Mouse (Mus musculus): ENCODE data around the gene Prom1.
A peak's percentile ranks its signal among the peaks of the same experiment; 100 is the strongest.

The Prom1 gene

DNA sequence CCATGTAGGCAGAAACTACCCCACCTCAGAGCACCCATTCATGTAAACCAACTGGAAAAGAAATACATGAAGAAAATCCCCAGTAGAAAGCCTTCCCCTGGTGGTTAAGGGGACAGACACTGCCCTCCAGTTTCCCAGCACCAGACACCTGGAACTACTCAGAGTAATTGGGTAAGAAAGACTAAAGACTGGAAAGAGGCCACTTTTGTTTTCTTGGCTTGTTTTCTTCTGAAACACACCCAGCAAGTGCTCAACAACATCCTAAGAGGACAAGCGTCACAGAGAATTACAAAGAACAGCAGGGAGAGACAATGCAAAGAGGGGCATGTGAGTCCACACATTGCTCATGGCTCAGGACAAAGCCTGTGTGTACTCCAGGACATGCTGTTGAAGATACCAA, 20.7 kb downstream of the Prom1 start:
- DNase-seq (ENCODE audit: low spot score in 2 of 2) = no peak

DNA sequence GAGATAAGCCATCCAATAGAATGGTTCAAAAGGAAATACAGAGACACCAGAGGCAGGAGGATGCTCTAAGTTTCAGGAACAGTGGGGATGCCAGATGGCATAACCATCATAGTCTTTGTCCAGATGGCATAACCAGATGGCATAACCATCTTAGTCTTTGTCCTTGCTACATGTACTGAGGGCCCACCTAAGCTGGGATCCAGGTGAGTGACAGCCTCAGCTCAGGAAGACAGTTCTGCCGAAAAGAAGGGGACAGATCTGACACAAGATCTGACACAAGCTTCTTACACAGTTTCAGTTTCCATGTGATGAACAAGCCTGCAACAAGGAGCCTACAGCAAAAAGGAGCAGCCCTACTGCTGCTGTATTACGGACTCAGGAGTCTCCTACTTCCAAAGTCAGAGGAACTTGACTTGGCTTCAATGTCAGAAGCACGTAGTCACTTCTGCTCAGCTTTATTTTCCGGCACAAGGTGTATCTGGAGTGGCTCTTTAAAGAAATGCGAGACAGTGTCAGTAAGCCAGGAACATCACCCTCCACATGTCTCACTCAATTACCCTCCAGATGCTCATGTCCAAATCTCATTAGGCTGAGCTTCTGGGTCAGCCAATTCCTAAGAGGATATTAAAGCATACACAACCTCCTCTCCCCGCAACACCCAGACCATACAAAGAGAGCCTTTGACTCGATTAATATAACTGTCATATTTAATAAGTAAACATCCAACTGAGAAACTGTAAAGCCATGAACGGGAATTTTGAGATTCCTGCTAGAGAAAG, 21.4 kb downstream of the Prom1 start:
- DNase-seq (ENCODE audit: low spot score in 2 of 2) = no peak

DNA sequence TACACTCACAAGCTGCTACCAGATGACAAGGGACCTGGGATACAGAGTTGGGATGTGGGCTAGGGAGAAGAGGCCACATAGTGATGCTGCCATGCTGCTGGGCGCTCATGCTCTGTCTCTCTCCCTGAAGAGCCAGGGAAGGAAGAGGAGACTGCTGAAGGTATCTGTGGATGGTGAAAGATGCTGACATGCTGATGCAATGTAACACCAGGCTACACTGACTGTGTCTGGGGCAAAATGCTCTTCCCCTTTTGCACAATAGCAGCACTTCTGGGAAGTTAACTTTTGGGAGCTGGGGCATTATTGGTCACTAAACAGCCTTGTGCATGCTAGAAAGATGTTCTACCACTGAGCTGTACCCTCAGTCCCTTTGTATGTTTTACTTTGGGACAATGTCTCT, 26.4 kb downstream of the Prom1 start:
- DNase-seq (ENCODE audit: low spot score in 2 of 2) = no peak

DNA sequence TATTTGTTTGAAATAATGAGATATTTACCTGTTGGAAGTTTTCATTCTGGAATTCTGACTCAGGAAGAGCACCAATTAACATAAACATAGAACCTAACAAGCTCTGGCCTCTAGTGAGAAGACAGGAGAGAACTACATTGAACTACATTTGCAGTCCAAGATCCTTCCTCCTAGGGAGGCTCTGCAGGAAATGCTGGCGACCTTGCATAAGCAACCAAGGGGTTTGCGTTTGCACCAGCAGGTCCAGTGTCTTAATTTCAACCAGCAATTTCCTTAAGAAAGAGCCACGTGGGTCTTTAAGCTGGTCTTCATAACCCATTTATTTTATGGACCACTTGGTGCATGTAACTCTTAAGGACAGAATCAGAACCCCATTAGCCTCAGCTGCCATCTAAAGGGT, 28.2 kb downstream of the Prom1 start:
- no peak for DNase-seq (ENCODE audit: low spot score in 2 of 2)

DNA sequence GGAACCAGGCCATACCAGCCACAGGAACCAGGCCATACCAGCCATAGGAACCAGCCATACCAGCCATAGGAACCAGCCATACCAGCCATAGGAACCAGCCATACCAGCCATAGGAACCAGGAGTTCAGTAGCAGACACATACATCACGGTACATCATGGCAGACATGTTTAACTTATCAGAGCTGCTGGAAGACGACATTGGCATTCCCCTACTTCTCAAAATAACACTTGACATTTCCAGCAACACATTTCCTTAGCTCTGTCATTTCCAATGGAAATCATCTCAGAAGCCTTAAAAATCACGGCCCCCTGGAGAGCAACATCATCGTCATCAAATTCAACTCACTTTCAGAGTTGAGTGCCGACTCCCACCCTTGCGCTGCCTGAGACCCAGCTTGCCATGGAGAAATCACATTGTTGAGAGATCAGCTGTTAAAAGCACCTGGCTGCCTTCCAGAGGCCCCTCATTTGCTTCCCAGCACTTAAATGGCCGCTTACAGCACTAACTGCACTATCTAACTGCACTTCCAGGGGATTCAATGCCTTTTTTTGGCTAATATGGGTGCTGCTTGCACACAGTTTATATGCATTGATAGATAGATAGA, 31.2 kb downstream of the Prom1 start:
- DNase-seq (ENCODE audit: low spot score in 2 of 2) = no peak

DNA sequence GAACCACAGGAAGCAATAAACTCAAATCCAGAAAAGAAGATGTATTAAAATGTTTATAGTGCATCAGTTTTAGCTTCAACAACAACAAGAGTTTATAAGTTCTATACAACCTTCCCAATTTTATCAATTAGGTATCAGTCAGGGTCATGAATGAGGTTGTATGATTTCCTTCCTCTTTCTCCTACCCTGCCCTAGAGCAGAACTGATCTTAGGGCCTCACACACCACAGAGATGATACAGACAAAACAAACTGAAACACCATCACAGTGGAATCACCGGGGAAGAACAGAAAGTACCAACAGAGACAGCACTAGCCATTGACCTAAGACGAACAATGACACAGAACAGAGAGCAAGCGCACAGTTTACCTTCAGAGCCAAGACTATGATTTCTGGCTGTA, 43.6 kb downstream of the Prom1 start:
- no peak for DNase-seq (ENCODE audit: low spot score in 2 of 2)

DNA sequence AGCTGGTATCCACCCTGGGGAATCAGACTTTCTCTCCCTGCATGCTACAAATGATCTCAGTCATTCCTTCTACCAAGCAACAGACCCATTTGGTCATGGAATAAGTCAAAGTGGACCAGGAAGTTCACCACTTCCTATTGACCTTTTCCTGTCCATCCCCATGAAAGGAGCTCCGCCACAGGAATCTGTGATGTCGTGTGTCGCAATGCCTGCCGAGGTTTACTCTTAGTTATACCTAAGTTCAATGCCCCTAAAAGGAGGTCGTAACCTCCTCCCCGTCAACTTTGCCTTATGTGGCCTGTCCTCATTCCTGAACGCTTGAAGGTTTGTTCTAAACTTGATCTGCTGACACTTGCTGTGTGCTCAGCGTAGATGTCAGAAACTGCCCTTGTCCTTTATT, 51.6 kb downstream of the Prom1 start:
- DNase-seq (ENCODE audit: low spot score in 2 of 2) = no peak

DNA sequence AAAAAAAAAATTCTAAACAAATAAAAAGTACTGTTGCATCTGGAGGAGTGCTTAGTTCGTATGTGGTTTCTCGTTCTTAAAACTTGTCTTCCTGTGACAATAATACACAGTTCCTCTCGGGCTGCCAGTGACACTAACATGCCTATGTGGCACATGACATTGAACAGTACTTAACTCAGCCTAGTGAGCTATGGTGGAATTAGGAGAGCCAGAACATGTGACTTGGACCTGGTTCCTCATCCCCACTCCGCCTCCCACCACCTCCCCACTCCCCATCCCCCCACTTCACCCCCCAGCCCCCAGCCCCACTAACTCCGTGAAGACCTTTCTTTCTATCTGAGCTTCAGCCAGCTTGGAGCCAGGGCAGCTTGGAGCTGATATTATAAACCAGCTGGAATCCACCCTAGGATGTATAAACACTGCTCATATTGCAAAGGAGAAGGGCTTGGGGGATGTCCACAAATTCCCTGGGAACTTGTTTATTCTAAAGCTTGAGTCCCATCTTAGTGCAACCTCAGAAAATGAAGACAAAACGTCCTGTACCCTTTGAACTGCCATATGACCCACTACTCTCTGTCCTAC, 52.3 kb downstream of the Prom1 start:
- DNase-seq (ENCODE audit: low spot score in 2 of 2) = no peak

DNA sequence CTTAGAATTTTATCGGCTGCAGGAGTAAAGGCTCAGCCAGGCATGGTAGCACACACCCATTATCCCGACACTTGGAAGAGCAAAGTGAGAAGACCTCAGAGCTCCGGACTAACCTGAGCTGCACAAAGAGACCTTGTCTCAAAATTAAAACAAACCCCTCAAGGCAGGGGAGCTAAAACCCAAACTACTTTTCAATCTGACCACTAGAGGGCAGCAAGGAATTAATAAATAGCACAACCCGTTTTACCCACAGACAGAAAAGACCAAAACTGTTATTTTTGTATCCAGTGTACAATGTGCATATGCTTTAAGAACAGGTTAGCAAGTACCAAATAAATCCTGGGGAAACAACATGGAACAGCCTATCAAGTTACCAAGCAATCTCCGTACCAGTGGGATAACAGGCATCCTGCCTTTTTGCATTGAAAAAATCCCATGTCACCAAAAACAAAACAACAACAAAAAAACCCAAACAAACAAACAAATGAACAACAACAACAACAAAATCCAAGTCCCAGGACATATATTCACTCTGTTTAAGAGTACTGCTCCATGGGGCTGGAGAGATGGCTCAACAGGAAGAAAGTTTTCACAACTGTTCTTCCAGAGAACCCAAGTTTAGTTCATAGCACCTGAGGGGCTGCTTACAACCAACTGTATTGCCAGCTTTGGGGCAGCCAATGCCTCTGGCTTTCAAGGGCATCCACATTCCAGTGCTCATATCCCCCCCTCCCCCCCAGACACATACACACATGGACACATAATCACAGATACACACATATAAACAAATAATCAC, 53.1 kb downstream of the Prom1 start:
- no peak for DNase-seq (ENCODE audit: low spot score in 2 of 2)

DNA sequence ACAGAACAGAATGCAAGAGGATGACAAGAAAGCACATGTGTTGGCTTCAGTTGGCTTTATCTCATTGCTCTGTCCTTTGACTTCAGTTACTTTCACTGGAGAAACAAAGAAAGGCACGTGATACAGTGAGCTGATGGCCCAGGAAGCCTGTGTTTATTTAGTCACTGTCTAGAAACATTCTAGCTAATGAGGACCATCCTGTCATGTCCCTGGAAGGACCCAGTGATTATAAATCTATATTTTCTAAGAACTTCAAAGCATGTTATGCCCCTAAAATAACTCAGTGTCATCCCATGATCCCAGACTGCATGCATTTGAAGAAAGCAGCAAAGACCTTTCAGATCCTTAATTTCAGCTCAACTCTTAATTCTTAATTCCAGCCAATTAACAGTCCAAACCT, 60.1 kb downstream of the Prom1 start:
- DNase-seq (ENCODE audit: low spot score in 2 of 2) = no peak

DNA sequence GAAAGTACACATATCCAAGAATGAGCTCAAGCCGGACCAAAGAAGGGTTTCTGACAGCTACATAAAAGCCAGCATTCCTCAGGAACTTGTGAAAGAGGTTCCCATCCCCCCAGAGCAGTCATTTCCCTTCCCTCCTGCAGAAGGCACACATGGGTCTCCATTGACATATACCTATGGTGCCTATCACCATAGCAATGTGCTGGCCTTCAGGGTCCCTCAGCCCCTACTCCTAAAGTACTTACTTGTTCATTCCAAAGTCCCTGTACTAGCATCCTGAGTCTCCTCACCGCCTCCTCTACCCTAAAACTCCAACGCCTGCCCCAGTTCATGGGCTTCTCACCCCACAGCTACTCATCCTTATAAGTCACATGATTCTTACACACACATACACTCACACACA, 60.8 kb downstream of the Prom1 start:
- DNase-seq (ENCODE audit: low spot score in 2 of 2) = no peak

DNA sequence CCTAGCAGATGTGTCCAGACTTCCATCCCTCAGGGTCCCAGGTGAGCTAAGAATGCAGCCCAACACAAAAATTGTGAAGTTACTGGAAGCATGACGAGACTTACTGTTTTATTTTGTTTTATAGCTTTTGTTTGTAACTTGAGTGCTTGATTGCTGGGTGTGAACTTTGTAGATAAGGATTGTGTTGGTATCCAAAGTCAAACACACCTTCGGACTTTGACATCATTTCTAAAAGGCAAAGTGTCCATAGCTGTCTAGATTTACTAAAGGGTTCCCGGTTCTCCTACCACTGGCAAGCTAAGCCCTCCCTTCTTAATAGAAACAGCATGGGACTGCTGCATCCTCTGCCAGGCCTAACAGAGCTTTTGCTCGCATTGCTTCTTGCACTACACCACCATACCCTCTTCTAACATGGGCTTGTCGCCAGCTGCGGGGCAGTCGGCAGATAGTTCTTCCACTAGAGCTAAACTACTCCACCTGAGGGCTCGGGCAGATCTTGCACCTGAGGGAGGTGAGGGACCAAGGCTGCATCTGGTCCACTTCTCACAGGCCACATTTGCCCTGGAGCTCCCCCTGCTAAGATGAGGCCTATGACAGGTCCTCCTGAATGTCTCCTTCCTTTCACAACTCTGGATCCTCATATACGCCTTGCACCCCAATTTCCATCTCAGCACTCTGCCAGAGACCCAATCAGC, 103.4 kb downstream of the Prom1 start:
- DNase-seq (ENCODE audit: low spot score in 2 of 2) = no peak

DNA sequence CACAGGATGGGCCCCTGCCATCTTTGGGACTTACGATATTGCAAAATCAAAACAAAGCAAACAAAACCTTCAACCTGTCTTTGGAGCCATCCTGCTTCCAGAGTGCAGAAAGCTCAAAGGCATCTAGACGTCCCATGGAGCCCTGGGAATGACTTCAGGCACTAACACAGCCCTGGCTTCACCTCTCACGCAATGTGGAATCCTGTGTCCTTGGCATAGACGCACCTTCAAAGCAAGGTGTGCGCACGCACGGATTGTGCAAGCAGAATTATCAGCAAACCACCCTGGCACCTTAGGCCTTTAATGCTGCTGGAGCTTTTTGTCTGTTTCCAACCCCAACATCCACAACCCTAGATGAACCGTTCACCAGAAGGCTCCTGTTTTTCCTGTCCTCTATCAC, 104.2 kb downstream of the Prom1 start:
- DNase-seq (ENCODE audit: low spot score in 2 of 2) = no peak

DNA sequence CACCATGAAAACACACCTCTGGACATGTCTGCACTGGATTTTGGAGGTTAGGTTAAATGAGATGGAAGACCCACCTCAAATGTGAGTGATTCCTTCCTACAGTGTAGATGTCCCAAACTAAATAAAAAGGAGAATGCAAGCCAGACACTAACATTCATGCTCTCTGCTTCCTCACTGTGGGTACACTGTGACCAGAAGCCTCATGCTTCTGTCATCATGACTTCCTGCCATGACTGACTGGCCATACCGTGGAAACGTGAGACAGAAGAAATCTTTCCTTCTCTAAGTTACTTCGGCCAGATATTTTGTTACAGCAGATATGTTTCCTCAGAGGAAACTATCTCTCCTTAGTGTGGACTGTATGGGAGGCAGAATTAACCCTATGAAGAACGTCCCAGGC, 105.7 kb downstream of the Prom1 start:
- DNase-seq (ENCODE audit: low spot score in 2 of 2) = no peak

DNA sequence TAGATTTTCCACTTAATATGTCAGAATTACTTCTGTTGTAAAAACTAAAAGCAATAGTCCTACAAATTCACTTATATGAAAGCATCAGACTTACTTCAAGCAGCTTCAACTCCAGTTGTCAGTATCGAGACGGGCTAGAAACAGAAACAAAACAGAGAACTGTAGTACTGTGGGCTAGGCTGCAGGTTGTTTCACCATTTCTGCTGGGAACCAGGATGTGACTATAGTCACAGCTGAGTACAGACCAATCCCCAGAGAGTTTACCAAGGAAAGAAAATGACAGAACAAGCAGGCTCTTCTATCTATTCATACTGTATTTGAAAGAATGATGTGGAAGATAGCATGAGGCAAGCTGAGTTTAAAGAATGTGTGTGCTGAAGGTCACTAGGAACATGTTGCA, 106.9 kb downstream of the Prom1 start:
- DNase-seq (ENCODE audit: low spot score in 2 of 2) = no peak

DNA sequence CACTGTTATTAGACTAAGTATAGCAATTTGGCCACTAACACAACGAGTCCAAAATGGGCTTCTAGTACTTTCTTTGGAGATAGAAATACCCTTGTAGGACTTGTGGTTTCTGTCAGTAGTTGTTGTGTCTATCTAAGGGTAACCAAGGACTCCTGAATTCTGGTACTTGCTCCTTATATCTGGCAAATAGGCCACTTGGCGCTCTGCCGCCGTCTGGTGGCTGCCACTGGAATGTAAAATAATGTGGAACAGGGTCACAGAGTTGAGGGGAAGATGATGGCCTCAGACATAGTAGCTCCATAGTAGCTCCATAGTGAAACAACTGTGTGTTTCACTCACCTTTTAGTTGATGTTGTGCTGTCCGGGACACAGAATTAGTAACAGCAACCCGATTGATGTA, 111.5 kb downstream of the Prom1 start:
- DNase-seq (ENCODE audit: low spot score in 2 of 2) = peak in 1 of 2 experiments; percentile 33

DNA sequence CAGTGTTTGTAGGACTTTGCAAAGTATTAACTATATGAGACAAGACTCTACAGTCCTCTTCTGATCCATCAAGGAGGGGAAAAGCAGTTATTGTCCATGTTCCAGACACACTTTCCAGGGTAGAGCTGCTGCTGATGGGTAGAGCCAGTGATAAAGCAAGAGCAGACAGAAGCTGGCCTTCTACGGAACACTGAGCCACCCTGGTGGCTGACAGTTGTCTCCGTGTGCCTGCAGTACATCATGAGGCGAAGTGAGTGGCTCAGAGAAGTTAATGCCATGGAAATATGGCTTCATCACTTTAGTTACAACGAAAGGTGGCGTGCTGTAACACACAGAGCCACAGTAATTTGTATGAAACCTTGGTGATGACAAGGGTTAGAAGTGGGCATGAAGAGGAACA, 112.8 kb downstream of the Prom1 start:
- DNase-seq (ENCODE audit: low spot score in 2 of 2) = no peak

DNA sequence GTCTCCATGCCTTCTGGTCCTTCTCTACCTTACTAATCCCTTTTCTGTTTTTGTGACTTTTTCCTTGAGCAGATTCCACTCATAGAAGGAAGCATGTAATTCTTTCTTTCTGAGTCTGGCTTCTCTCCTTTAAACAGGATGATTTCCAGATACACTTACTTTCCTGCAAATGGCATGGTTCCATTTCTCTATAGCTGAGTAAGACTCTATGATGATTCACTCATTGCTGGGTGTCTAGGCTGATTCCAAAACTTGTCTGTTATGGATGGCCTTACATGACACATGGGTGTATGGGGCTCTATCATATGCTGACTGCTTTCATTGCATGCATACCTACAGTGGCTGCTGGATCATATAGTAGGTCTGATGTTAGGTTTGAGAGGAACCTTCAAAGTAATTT, 115.6 kb downstream of the Prom1 start:
- no peak for DNase-seq (ENCODE audit: low spot score in 2 of 2)

DNA sequence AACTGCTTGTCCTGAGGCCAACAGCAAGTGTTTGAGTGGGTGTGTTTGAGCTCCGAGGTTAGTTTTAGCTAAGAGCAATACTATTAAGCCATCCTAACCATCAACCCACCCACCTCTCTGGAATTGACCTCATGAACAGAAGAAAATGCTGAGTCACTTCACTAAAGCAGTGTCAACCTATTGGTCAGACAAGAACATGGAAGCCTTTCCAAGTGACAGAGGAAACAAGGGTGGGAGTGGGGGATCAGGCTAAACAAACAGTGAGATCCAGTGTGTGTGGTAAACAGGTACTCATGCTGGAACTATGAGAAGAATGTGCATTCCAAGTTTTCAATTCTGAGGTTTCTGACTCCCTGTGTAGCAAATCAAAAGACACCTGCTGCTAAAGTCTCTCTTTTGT, 118.9 kb downstream of the Prom1 start:
- no peak for DNase-seq (ENCODE audit: low spot score in 2 of 2)

DNA sequence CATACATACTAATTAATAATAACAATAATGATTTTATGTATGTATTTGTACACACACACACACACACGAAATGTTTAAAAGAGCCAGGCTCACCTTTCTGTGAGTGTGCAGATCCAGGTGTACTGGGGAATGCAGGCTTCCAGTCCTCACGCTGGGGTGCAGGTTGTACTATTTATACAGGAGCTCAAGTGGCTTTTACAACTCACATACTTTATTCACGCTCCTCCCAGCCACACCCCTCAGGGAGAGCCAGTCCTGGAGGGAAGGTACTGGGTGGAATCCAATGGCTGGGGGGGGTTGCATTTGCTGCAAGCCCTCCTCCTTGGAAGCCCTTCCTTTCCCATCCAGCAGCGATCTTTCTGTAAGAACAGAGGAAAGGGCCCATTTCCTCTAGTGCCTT, 120.2 kb downstream of the Prom1 start, which contains the start of gene Fgfbp1:
Gene Fgfbp1, minus strand, starts transcription at position 160 of the 400 bp plus-strand sequence.
- DNase-seq (ENCODE audit: low spot score in 2 of 2) = no peak

DNA sequence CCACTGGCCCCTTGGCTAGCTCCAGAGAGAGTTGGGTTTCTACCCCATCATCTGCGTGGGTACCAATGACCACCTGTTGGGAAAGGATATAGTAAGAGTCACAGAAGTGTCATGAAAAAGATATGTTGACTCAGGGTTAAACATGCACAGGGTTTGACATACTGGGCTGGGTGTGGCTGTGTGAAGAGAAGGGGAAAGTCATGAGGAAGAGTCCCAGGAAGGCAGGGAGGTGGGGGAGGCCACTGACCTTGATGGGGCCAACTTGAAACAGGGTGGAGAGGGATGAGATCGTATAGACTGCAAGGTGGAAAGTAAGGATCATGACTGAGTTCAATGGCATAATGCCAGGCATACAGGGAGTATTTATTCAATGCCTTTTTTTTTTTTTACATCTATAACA, 121.4 kb downstream of the Prom1 start:
- no peak for DNase-seq (ENCODE audit: low spot score in 2 of 2)
